ENCODE assay signal across 27 mouse cellular contexts in genomic region chr8:79248470-79248869, GRCm38 (mm10). TPM values are rescaled to one million over a fixed set of nuclear protein-coding genes. Genes with fewer than 3 reads are reported as not detected.
A peak's percentile ranks its signal among the peaks of the same experiment; 100 is the strongest.
DNase-seq lines count a peak whose midpoint lies in the region; ATAC-seq and TF ChIP-seq lines count a peak whose summit lies in the region.
"Had no signal": no experiment of that assay in that cellular context is flagged by ENCODE, and none has a peak within 500 bp of the region (broad histone marks: within the 10 kb centered on the region; RNA-seq: fewer than 3 reads in every experiment).

1700011L22Rik (minus strand) TSS chr8:79248570.

- H3K4me3 ChIP-seq in heart, embryonic 10.5 days, result no peak within 1 kb of the TSS
- no peak within 1 kb of the TSS for H3K4me3 ChIP-seq in heart, embryonic 12.5 days
- H3K4me3 ChIP-seq in intestine, embryonic 14.5 days (ENCODE audit: low read depth, low read length), result no peak within 1 kb of the TSS
- no peak within 1 kb of the TSS for H3K4me3 ChIP-seq in intestine, postnatal 0 days (ENCODE audit: low read depth, low read length)
- H3K4me3 ChIP-seq in testis, adult 2 months (ENCODE audit: control insufficient read depth, low read depth, low read length), result peak within 1 kb of the TSS; percentile 79
- H3K4me3 ChIP-seq: embryonic facial prominence, embryonic 10.5 days; embryonic facial prominence, embryonic 12.5 days; forebrain, embryonic 13.5 days had no signal

- H3K4me1 ChIP-seq in heart, embryonic 10.5 days, result peaks cover 28% of the 10 kb centered on the region
- peaks cover 29% of the 10 kb centered on the region for H3K4me1 ChIP-seq in heart, embryonic 12.5 days (replicated peaks)
- peaks cover 3% of the 10 kb centered on the region; the same call in 1 of the 2 replicates for H3K4me1 ChIP-seq in intestine, embryonic 14.5 days (replicated peaks; ENCODE audit: control insufficient read depth, insufficient read depth, low read length)
- no peaks in the 10 kb centered on the region for H3K4me1 ChIP-seq in intestine, postnatal 0 days (replicated peaks; ENCODE audit: control insufficient read depth, insufficient read depth, low read length)
- H3K4me1 ChIP-seq in testis, adult 2 months (ENCODE audit: control insufficient read depth, insufficient read depth, low read length), result no peaks in the 10 kb centered on the region
- H3K4me1 ChIP-seq: embryonic facial prominence, embryonic 10.5 days; embryonic facial prominence, embryonic 12.5 days; forebrain, embryonic 13.5 days had no signal

- peak; percentile 61; the same call in 1 of the 2 replicates for TF ChIP-seq POLR2A in testis, adult 2 months (IDR thresholded peaks at IDR 0.05; ENCODE audit: control insufficient read depth, low read depth, low read length)

- H3K36me3 ChIP-seq in heart, embryonic 10.5 days, result no peaks in the 10 kb centered on the region
- H3K36me3 ChIP-seq in heart, embryonic 12.5 days, result no peaks in the 10 kb centered on the region
- H3K36me3 ChIP-seq in intestine, embryonic 14.5 days (ENCODE audit: control insufficient read depth, insufficient read depth, low read length), result no peaks in the 10 kb centered on the region
- no peaks in the 10 kb centered on the region for H3K36me3 ChIP-seq in intestine, postnatal 0 days (ENCODE audit: control insufficient read depth, insufficient read depth)
- no peaks in the 10 kb centered on the region for H3K36me3 ChIP-seq in testis, adult 2 months (ENCODE audit: control insufficient read depth, insufficient read depth, low read length)
- H3K36me3 ChIP-seq: embryonic facial prominence, embryonic 10.5 days; embryonic facial prominence, embryonic 12.5 days; G1E had no signal

- H3K9me3 ChIP-seq in heart, embryonic 10.5 days, result no peaks in the 10 kb centered on the region
- H3K9me3 ChIP-seq in heart, embryonic 12.5 days (replicated peaks), result no peaks in the 10 kb centered on the region; the same call in 1 of the 2 replicates
- no peaks in the 10 kb centered on the region for H3K9me3 ChIP-seq in intestine, embryonic 14.5 days (ENCODE audit: control insufficient read depth, low read length)
- no peaks in the 10 kb centered on the region for H3K9me3 ChIP-seq in intestine, postnatal 0 days (ENCODE audit: control insufficient read depth)
- H3K9me3 ChIP-seq: embryonic facial prominence, embryonic 10.5 days; embryonic facial prominence, embryonic 12.5 days; forebrain, embryonic 13.5 days; G1E had no signal

- no peak for DNase-seq in heart, embryonic 10.5 days (ENCODE audit: low spot score)
- peak; percentile 40 for DNase-seq in intestine, embryonic 14.5 days (ENCODE audit: low spot score)
- no peak for DNase-seq in testis, postnatal 10 days (ENCODE audit: low spot score)
- no peak for DNase-seq in frontal cortex, adult 2 months (ENCODE audit: extremely low spot score in 1 of 2, low spot score in 1 of 2)
- DNase-seq: adrenal gland, adult 8-10 months; adrenal gland, postnatal 14 days; adrenal gland, postnatal 36 days; B cell, adult 2 months; cerebellum, adult 11-12 months; cerebellum, adult 2 months; cerebellum, adult 9-10 months; cerebellum, postnatal 10 days; cerebellum, postnatal 25 days had no signal

- no peak for ATAC-seq in heart, embryonic 12.5 days (ENCODE audit: insufficient number of reproducible peaks, low FRiP score)
- no peak for ATAC-seq in intestine, embryonic 14.5 days (replicated peaks; ENCODE audit: low FRiP score, low TSS enrichment, low read depth)
- ATAC-seq in intestine, postnatal 0 days, result no peak
- ATAC-seq: activated CD4-positive, CD25-positive, alpha-beta regulatory T cell, adult 4 months; CD4-positive, CD25-positive, alpha-beta regulatory T cell, adult 4 months; forebrain, embryonic 13.5 days; Patski had no signal

- no peak within 1 kb of the TSS for H3K9ac ChIP-seq in heart, embryonic 12.5 days
- no peak within 1 kb of the TSS for H3K9ac ChIP-seq in intestine, embryonic 14.5 days (ENCODE audit: low read length)
- no peak within 1 kb of the TSS for H3K9ac ChIP-seq in intestine, postnatal 0 days (ENCODE audit: low read depth, low read length)
- H3K9ac ChIP-seq: embryonic facial prominence, embryonic 12.5 days; forebrain, embryonic 13.5 days had no signal

- TF ChIP-seq CTCF in intestine, postnatal 0 days (IDR thresholded peaks at IDR 0.05; ENCODE audit: low read depth), result no peak
- no peak for TF ChIP-seq CTCF in testis, adult 2 months (IDR thresholded peaks at IDR 0.05; ENCODE audit: control insufficient read depth, insufficient read depth, insufficient replicate concordance, low read depth, low read length)

- WGBS in heart, embryonic 10.5 days, result 83% methylated on average over 6 of the region's 6 CpGs
- WGBS in heart, embryonic 12.5 days, result 78% methylated on average over 6 of the region's 6 CpGs
- WGBS in intestine, embryonic 14.5 days, result 74% methylated on average over 6 of the region's 6 CpGs
- WGBS in intestine, postnatal 0 days, result 62% methylated on average over 6 of the region's 6 CpGs

- H3K27me3 ChIP-seq in heart, embryonic 10.5 days (ENCODE audit: insufficient read depth, poor library complexity, severe bottlenecking), result no peaks in the 10 kb centered on the region
- no peaks in the 10 kb centered on the region for H3K27me3 ChIP-seq in heart, embryonic 12.5 days (replicated peaks)
- H3K27me3 ChIP-seq in intestine, embryonic 14.5 days (replicated peaks; ENCODE audit: control insufficient read depth, insufficient read depth, low read length), result no peaks in the 10 kb centered on the region
- no peaks in the 10 kb centered on the region for H3K27me3 ChIP-seq in intestine, postnatal 0 days (replicated peaks; ENCODE audit: control insufficient read depth, insufficient read depth, low read length)
- no peaks in the 10 kb centered on the region for H3K27me3 ChIP-seq in testis, adult 2 months (ENCODE audit: control insufficient read depth, insufficient read depth, low read length)
- H3K27me3 ChIP-seq: CH12.LX; embryonic facial prominence, embryonic 12.5 days; forebrain, embryonic 13.5 days; Patski had no signal

- no peak within 1 kb of the TSS for H3K4me2 ChIP-seq in heart, embryonic 12.5 days
- no peak within 1 kb of the TSS for H3K4me2 ChIP-seq in intestine, embryonic 14.5 days (ENCODE audit: low read length)
- no peak within 1 kb of the TSS for H3K4me2 ChIP-seq in intestine, postnatal 0 days (replicated peaks; ENCODE audit: low read depth)
- H3K4me2 ChIP-seq: embryonic facial prominence, embryonic 12.5 days; forebrain, embryonic 13.5 days had no signal

- H3K27ac ChIP-seq in heart, embryonic 10.5 days, result 0 out of 2 replicates have a peak within 1 kb of the TSS, but pooled peaks have one; percentile 24
- no peak within 1 kb of the TSS for H3K27ac ChIP-seq in heart, embryonic 12.5 days (ENCODE audit: poor library complexity, severe bottlenecking)
- H3K27ac ChIP-seq in intestine, embryonic 14.5 days (ENCODE audit: low read depth), result no peak within 1 kb of the TSS
- H3K27ac ChIP-seq in intestine, postnatal 0 days (ENCODE audit: low read depth, low read length), result no peak within 1 kb of the TSS
- H3K27ac ChIP-seq in testis, adult 2 months (ENCODE audit: control insufficient read depth, insufficient read depth, low read depth, low read length), result no peak within 1 kb of the TSS
- H3K27ac ChIP-seq: embryonic facial prominence, embryonic 10.5 days; embryonic facial prominence, embryonic 12.5 days; forebrain, embryonic 13.5 days had no signal

RNA-seq across cellular contexts. Expression of gene 1700011L22Rik, which starts in this region (rescaled TPM):
- polyA plus RNA-seq in heart, embryonic 10.5 days (2016; fragmentation: Nextera tagmentation; extraction: Ambion mirVana), result not detected in 2 replicates
- not detected in 2 replicates for polyA plus RNA-seq in heart, embryonic 12.5 days (2016; fragmentation: Nextera tagmentation; extraction: Ambion mirVana)
- polyA plus RNA-seq in intestine, embryonic 14.5 days (2014; fragmentation: Nextera tagmentation; extraction: Ambion mirVana), result not detected in 2 replicates
- polyA plus RNA-seq in intestine, postnatal 0 days (2015; fragmentation: Nextera tagmentation; extraction: Ambion mirVana), result not detected in 2 replicates
- polyA plus RNA-seq in testis, adult 2 months (2012; rRNA removed), result 402 and 425 TPM in 2 replicates
- not detected in 2 replicates for polyA plus RNA-seq in frontal cortex, adult 2 months (2012; rRNA removed)
- polyA plus RNA-seq: activated CD4-positive, CD25-positive, alpha-beta regulatory T cell, adult 4 months; CD4-positive, CD25-positive, alpha-beta regulatory T cell, adult 4 months; cerebellum, adult 2 months; cortical plate, adult 2 months; embryonic facial prominence, embryonic 10.5 days; embryonic facial prominence, embryonic 12.5 days; embryonic facial prominence, embryonic 14.5 days; forebrain, embryonic 11.5 days; forebrain, embryonic 13.5 days; G1E had no signal

Comparison
In these comparisons a context has a peak if more than half of its experiments do, and no peak if none do; other contexts are left out.
1. RNA of gene 1700011L22Rik (polyA plus RNA-seq): 402 to 425 TPM in testis, adult 2 months; not detected in heart, embryonic 10.5 days, not detected in heart, embryonic 12.5 days, not detected in intestine, embryonic 14.5 days, not detected in intestine, postnatal 0 days and not detected in frontal cortex, adult 2 months; every median in the first group is over 100 times any median in the second.
2. Peak in DNase-seq in intestine, embryonic 14.5 days; RNA of the gene not detected or under 1 TPM.